Mouse (Mus musculus) megakaryocyte progenitor cell, adult 5-6 weeks (primary cell): ENCODE data around the gene Ssxb2. TPM values are rescaled to one million over a fixed set of nuclear protein-coding genes. Genes with fewer than 3 reads are reported as not detected.
"Not testable (repeated sequence)": the region's sequence is repeated elsewhere in the genome, so short reads cannot be mapped to it uniquely, and the experiment has no call there.

Experiments
- ATAC-seq: replicated peaks from 2 replicates; pipeline ENCODE4 v1.8.0; 2016; ENCODE audit warnings: mild to moderate bottlenecking, moderate TSS enrichment, inconsistent platforms; ENCODE audit not compliant: poor library complexity
- total RNA-seq, 2 experiments: library from RNA; stranded (forward) in 1 of 2; stranded (reverse) in 1 of 2; fragments of 157-497, 149-512 nt in 1 of 2; fragments of 200-1000 nt in 1 of 2; gene quantifications; 2 replicates each; pipeline versions ENCODE4 v1.2.3 to v1.2.4; 2015 to 2017

Ssxb2 gene
- not detected in 2 replicates for total RNA-seq (2015)
- not detected in 2 replicates for total RNA-seq (2017)

GRCm38 (mm10) chrX:8461626-8462025 is at the start of gene Ssxb2:
Gene Ssxb2, minus strand, starts transcription at chrX:8461726.
- not testable (repeated sequence) for ATAC-seq

- ATAC-seq = not testable (repeated sequence)
Observed at GRCm38 (mm10) chrX:8413005-8413404, 48.5 kb downstream of the Ssxb2 start, which contains the start of gene Ssxb1. Gene Ssxb1, plus strand, starts transcription at chrX:8413305.

Other genes starting within 250 kb of the Ssxb2 start
- gene Ftsj1, start 209.3 kb downstream of the Ssxb2 start, total RNA-seq (2015) = 28.1 and 36.6 TPM in 2 replicates
- gene Ftsj1, start 209.3 kb downstream of the Ssxb2 start, total RNA-seq (2017) = 23.7 and 25.1 TPM in 2 replicates
- gene Slc38a5, start 190.6 kb downstream of the Ssxb2 start, total RNA-seq (2015) = 6.6 and 12.0 TPM in 2 replicates
- gene Slc38a5, start 190.6 kb downstream of the Ssxb2 start, total RNA-seq (2017) = 3.2 and 8.6 TPM in 2 replicates
- gene Ssxb10, start 134.3 kb downstream of the Ssxb2 start, total RNA-seq (2015) = 0.59 TPM in 1 of 2 replicates, not detected in the other
- not detected in 2 replicates for gene Ssxb10, start 134.3 kb downstream of the Ssxb2 start, total RNA-seq (2017)
- not detected in 2 replicates for gene Ssxb9, start 94.7 kb downstream of the Ssxb2 start, total RNA-seq (2015)
- not detected in 2 replicates for gene Ssxb9, start 94.7 kb downstream of the Ssxb2 start, total RNA-seq (2017)
- not detected in 2 replicates for gene Ssxb1, start 48.4 kb downstream of the Ssxb2 start, total RNA-seq (2015)
- not detected in 2 replicates for gene Ssxb1, start 48.4 kb downstream of the Ssxb2 start, total RNA-seq (2017)
- gene Gm14459, start 63.2 kb upstream of the Ssxb2 start, total RNA-seq (2015) = not detected in 2 replicates
- gene Gm14459, start 63.2 kb upstream of the Ssxb2 start, total RNA-seq (2017) = not detected in 2 replicates
- not detected in 2 replicates for gene Ssxb6, start 86.5 kb upstream of the Ssxb2 start, total RNA-seq (2015)
- not detected in 2 replicates for gene Ssxb6, start 86.5 kb upstream of the Ssxb2 start, total RNA-seq (2017)
- gene Ssxb3, start 130.1 kb upstream of the Ssxb2 start, total RNA-seq (2015) = not detected in 2 replicates
- not detected in 2 replicates for gene Ssxb3, start 130.1 kb upstream of the Ssxb2 start, total RNA-seq (2017)
- not detected in 2 replicates for gene Ssxb8, start 229.1 kb upstream of the Ssxb2 start, total RNA-seq (2015)
- gene Ssxb8, start 229.1 kb upstream of the Ssxb2 start, total RNA-seq (2017) = not detected in 2 replicates